Mouse (Mus musculus) right cerebral cortex, postnatal 4 days (tissue): Measurements from ENCODE around the gene Anapc11.
A peak's percentile ranks its signal among the peaks of the same experiment; 100 is the strongest.

Experiments
- DNase-seq: peaks from one replicate; pipeline ENCODE4 v3.0.0-alpha.2; 2022

Gene Anapc11

GRCm38 (mm10) chr11:120608241-120609034, 10.2 kb downstream of the Anapc11 start, which contains the start of gene Npb:
Gene Npb, plus strand, starts transcription at chr11:120608477.
- DNase-seq = no peak

GRCm38 (mm10) chr11:120609250-120609649, 11.0 kb downstream of the Anapc11 start:
- no peak for DNase-seq

- no peak for DNase-seq
These were observed 12.3 kb downstream of the Anapc11 start for GRCm38 (mm10) chr11:120610477-120611046.

GRCm38 (mm10) chr11:120612763-120613162, 14.5 kb downstream of the Anapc11 start:
- DNase-seq = peak; percentile 73

GRCm38 (mm10) chr11:120613481-120613972, 15.3 kb downstream of the Anapc11 start:
- no peak for DNase-seq

DNA sequence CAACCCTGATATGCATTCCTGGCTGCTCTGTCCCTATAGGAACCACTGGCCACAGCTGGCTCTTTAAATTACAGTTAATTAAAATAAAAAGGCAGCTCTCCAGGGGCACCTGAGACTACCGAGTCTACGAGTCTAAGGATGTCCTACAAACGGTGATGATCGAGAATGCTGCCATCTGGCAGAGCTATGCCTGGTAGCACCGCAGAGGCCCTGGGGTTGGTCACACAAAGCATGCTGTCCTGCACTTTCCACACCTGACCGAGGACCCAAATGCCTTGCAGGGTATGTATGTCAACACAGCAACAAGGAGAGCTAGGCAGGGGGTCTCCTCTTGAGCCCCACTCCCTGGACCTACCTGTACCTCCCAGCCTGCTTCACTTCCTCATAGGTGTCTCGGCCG, 15.8 kb downstream of the Anapc11 start:
- DNase-seq = no peak

DNA sequence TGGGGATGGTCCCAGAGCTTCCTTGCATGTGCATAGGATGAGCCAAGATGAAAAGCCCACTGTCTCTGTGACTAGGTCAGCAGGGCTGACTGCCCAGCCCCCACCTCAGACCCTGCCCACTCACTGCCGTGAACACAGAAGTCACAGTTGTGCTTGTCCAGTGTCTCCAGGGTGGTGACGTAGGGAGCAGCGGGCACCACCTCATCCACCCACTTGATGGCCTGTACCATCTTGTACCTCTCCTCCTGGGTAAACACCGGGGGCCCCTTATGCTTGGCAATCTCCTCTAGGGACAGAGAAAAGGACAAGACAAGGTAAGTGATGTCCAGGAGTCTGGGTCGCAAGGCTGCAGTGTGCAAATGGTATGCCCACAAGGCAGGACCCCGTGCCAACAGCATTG, 16.9 kb downstream of the Anapc11 start:
- no peak for DNase-seq

- no peak for DNase-seq
These were observed 17.5 kb downstream of the Anapc11 start for GRCm38 (mm10) chr11:120615606-120616203.

GRCm38 (mm10) chr11:120616617-120617294, 18.5 kb downstream of the Anapc11 start:
- no peak for DNase-seq

- peak; percentile 88 for DNase-seq
These were observed 19.4 kb downstream of the Anapc11 start, which contains the start of gene Pcyt2 for GRCm38 (mm10) chr11:120617519-120618112. Gene Pcyt2, minus strand, starts transcription at chr11:120617936.

DNA sequence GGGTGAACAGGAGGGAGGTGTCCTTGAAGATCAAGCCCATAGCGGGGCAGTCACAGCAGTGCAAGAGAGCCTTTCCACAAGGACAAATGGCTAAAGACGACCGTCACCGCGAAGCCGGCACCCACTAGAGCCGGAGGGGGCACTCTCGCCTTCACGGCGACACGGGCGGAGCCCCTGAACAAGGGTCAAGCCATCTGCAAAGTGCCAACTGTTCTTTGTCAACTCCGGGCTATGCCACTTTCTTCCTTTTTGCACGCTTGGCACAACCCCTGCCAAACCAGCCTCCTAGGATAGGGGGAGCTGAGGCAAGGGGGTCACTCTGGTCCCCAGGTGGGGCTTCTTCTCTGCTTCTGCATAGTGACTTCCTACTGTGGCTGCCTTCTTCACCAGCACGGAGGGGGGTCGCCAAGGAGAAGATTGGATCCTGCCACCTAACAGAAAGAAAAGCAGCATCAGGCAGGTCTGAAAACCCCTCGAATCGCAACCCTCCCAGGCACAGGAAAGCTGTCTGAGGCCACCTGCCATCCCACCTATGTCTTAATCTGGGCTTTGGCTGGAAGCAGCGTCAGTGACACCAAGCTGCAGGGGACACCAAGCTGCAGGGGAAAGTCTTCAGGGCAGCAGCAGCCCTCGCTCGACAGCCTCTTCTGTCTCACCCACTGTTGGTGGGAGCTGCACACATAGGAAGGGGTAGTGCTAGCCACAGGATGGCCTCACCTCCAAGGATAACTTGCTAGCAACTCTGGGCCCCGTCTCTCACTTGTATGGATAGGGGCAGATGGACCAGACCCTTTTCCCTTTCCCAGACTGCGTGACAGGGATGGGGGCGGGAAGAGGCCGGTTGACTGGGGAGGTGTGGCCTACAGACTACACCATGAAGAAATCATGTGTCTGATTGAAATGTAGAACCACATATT, 20.7 kb downstream of the Anapc11 start:
- DNase-seq = no peak

DNA sequence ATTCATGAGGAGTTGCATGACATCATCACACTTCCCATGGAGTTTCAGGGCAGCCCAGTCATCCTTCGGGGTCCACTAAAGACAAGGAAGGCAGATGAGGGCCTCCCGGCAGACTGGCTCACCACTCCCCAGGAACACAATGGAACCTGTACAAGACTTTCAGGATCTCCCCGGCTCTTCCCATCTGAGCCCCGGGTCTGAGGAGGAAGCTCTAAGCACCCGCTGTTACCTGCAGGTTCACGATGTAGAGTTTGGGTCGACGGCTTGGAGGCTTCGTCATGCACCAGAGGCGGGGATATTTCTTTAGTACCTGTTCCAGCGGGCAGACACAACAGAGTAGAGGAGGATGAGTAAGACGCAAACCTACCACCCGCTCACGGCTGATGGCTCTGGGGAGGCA, 22.0 kb downstream of the Anapc11 start:
- no peak for DNase-seq

GRCm38 (mm10) chr11:120622805-120623204, 24.6 kb downstream of the Anapc11 start:
- DNase-seq = no peak

DNA sequence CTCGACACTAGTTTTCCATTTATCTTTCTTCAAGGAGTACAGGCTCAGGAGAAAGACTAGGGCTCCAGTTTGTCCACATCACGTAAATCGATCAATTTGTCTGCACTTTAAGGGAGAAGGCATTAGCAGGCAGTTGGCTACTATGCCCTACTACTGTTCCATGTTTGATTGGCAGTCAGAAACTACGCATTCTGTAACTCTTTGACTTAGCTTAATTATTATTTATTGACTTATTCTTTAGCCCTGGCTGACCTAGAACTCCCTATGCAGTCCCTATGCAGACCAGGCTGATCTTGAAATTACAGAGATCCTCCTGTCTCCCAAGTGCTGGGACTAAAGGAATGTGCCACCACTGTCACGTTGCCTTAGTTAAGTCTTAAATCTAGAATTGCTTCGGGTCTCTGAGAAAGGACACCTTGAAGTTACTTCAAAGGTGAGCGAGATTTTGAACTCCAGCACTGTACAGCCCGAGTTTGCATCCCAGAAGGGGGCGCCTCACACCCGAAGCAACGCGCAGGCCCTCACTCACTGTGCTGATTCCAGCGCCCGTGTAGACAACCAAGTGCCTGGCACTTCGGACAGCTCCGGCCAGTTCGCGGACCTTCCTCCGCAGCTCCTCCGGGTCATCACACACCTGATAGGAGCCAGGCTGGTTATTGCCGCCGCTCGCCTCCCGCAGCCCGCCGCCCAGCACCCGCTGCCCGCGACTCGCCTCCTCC, 25.9 kb downstream of the Anapc11 start:
- DNase-seq = peak; percentile 66

DNA sequence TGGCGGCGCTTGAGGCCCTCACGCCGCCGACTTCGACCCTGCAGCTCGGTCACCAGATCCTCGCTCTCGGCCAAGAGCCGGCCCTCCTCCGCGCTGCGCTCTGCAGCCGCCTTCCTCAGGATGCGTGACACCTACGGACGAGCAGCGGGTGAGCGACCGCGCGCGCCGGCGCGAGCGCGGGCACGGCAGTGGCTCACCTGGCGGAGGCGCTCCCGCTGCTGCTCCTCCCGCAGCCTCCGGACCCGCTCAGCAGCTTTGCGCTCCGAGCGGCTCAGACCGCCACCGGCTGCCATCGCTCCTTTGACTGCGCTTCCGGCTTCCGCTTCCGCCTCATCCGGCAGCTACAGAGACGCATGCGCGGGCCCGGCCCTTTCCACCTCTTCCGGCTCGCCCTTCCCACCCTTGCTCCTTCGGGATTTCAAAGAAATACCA, 26.5 kb downstream of the Anapc11 start:
- DNase-seq = peak; percentile 85

- no peak for DNase-seq
These were observed 27.0 kb downstream of the Anapc11 start, which contains the start of gene Sirt7 for GRCm38 (mm10) chr11:120625152-120625775. Gene Sirt7, minus strand, starts transcription at chr11:120625240.

DNA sequence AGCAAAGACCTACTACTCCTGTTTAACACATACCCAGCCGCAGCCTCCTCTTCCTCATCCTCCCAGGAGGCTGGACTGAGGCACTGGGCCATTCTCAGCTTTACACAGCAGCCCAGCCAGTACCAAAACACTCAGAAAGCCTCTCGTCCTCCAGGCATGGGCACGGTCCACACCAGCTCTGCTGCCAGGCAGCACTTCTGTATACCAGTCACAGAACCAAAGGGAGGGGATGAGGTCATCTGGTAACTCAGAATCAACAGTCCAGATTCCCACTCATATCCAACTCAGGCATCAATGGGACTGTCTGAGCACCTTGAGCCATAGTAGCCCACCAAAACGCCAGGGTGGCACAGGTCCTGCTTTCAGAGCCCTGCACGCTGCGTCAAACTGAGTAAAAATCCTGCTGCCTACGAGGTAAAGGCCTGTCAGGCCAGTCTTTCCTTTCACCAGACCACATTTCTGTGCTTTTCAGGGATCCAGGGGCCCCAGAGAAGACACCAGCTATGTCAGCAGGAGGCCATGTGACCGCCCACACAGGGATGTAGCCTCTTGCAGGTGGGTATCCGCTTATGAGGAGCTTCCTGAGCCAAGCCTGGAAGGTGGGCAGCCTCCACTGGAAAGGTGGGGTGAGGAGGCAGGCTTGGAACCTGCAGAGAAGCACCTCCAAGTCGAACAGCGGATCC, 28.7 kb downstream of the Anapc11 start:
- no peak for DNase-seq

GRCm38 (mm10) chr11:120627468-120628300, 29.5 kb downstream of the Anapc11 start:
- no peak for DNase-seq
